Mouse (Mus musculus) embryonic facial prominence, embryonic 14.5 days (tissue): Measurements from ENCODE around the gene Adnp. TPM values are rescaled to one million over a fixed set of nuclear protein-coding genes. Genes with fewer than 3 reads are reported as not detected.

Source experiments
- microRNA-seq: library from miRNA; unstranded; fragments of <30 nt; microRNA quantifications from one replicate; pipeline ENCODE4, GENCODE M21; 2016; ENCODE audit warnings: borderline number of aligned reads
- polyA plus RNA-seq: library from polyadenylated mRNA; unstranded; fragments of >200 nt; fragmentation: Nextera tagmentation; extraction: Ambion mirVana; gene quantifications from 2 replicates; pipeline ENCODE4 v1.2.1, GENCODE M21; 2014

The Adnp gene
- polyA plus RNA-seq, 1 experiment from 2014 or later, result 2.5 TPM

Small RNAs within 50 kb of the gene (microRNA-seq; reads per million reads assigned to microRNA genes)
- not detected for gene Gm24561

Other genes starting within 250 kb of the Adnp start
- 4.1 and 5.9 TPM in 2 replicates for gene Ripor3, start 196.5 kb downstream of the Adnp start, polyA plus RNA-seq
- 2.9 and 3.0 TPM in 2 replicates for gene Pard6b, start 126.1 kb downstream of the Adnp start, polyA plus RNA-seq
- 21.5 and 22.0 TPM in 2 replicates for gene Gm20716, start 23.3 kb upstream of the Adnp start, polyA plus RNA-seq
- gene Dpm1, start 23.5 kb upstream of the Adnp start, polyA plus RNA-seq, result 84.6 and 86.6 TPM in 2 replicates
- 8.8 and 8.9 TPM in 2 replicates for gene Mocs3, start 23.5 kb upstream of the Adnp start, polyA plus RNA-seq
- gene Kcng1, start 74.6 kb upstream of the Adnp start, polyA plus RNA-seq, result 1.1 and 1.4 TPM in 2 replicates